Mouse (Mus musculus): ENCODE measurements around the gene Mgat5b. TPM values are rescaled to one million over a fixed set of nuclear protein-coding genes. Genes with fewer than 3 reads are reported as not detected.

Mgat5b gene
- polyA plus RNA-seq (2014; fragmentation: Nextera tagmentation; extraction: Ambion mirVana), result 24.2 and 31.4 TPM in 2 replicates

DNA sequence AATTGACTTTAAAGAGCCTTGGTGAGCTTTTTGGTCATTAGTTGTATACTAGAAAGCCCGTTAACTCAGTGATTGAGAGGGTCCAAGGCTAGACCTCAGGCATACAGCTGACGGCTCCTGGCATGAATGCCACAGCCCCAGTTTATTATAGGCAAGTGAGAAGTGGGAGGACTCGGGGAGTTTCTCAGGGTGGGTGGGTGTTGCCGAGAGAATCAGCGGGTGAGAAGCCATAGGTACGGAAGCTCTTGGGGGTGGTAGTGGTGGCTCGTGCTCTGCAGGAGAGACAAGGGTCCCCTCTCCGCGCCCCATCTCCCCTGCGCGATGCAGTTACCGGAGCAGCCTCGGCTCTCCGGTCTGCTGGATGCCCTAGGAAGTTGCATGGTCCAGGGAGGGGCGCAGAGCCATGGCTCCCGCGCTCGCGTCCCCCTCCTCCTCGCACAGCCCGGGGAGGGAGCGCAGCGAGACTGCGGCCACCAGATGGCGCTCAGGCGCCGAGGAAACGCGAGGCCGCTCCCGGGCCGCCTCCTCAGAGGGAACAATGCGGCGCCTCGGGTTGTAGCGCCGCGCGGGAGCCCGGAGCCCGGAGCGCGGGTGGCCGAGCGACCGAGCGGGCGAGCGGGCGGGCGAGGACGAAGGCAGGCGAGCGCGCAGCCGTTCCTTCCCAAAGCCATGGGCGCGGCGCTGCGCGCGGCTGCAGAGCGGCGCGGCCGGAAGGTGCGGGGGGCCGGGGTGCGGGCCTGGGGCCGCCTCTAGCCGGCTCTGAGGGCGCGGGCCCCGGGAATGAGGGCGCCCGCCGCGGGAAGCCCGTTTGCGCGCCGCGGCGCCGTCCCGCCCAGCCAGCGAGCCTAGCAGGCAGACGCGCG lies at the start of gene Mgat5b:
TSS of gene Mgat5b (plus strand) at position 541 of the 863 bp plus-strand sequence.
- Histone ChIP-seq H3K36me3 (ENCODE audit: control insufficient read depth, insufficient read depth, low read length) (peaks cover 4% of the 10 kb centered on the region), H3K9ac (replicated peaks; ENCODE audit: low read length) (peak within 1 kb of the TSS; percentile 100), H3K27me3 (ENCODE audit: control insufficient read depth, insufficient read depth, low read length) (0 out of 2 replicates have a peak, but pooled peaks cover 4% of the 10 kb centered on the region), H3K4me3 (replicated peaks; ENCODE audit: low read depth, low read length) (peak within 1 kb of the TSS; percentile 85), H3K27ac (replicated peaks; ENCODE audit: low read depth, low read length) (peak within 1 kb of the TSS; percentile 88), H3K9me3 (ENCODE audit: control insufficient read depth, low read length) (no peaks in the 10 kb centered on the region), H3K4me1 (ENCODE audit: control insufficient read depth, insufficient read depth, low read length) (peaks cover 32% of the 10 kb centered on the region), H3K4me2 (ENCODE audit: low read length) (peak within 1 kb of the TSS; percentile 89)
- ATAC-seq (ENCODE audit: low FRiP score, low TSS enrichment), result peak; percentile 88
- peak; percentile 98 for DNase-seq
- WGBS, result 1% methylated on average over 75 of the region's 90 CpGs

DNA sequence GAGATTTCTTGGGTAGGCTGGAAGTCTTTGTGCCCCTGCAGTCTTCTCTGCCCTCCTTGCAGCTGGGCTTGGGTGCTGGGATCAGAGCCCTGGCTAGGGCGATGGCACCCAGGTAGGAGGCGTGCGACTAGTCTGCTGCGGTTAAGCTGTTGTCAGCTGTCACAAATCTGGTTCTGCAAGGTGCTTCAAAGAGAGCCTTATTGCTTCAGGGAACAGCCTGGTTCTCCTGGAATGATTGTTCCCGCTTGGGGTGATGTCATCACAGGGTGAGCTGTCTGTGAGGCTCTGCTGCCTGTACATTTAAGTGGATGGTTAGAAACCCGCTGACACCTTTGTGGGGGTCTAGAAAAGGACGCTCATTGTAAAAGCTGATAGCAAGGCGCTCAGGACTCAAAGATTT lies 49.4 kb upstream of the Mgat5b start:
- H3K27me3 ChIP-seq (ENCODE audit: control insufficient read depth, insufficient read depth, low read length), result no peaks in the 10 kb centered on the region
- H3K4me3 ChIP-seq (replicated peaks; ENCODE audit: low read depth, low read length), result no peak overlapping the region
- WGBS, result 88% methylated on average over 8 of the region's 8 CpGs
- no peak overlapping the region for H3K27ac ChIP-seq (replicated peaks; ENCODE audit: low read depth, low read length)
- no peaks in the 10 kb centered on the region for H3K4me1 ChIP-seq (ENCODE audit: control insufficient read depth, insufficient read depth, low read length)
- DNase-seq, result no peak
- peaks cover 82% of the 10 kb centered on the region for H3K36me3 ChIP-seq (ENCODE audit: control insufficient read depth, insufficient read depth, low read length)
- ATAC-seq (ENCODE audit: low FRiP score, low TSS enrichment), result no peak
- no peak overlapping the region for H3K4me2 ChIP-seq (ENCODE audit: low read length)
- H3K9ac ChIP-seq (replicated peaks; ENCODE audit: low read length), result no peak overlapping the region
- H3K9me3 ChIP-seq (ENCODE audit: control insufficient read depth, low read length), result no peaks in the 10 kb centered on the region

DNA sequence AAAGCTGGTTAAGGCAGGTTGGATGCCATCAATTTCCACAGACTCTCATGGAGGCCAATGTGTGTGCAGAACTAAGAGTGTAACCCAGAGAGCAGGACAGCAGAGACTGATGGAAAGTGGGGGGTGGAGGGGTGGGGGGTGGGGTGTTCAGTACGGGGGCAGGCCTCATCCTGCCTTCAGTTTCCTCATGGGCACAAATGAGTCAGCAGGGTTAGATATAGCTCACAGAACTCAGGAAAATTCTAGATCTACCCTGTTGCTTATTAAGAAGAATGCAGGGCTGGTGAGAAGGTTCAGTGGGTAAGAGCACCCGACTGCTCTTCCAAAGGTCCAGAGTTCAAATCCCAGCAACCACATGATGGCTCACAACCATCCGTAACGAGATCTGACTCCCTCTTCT lies 49.0 kb upstream of the Mgat5b start:
- no peak overlapping the region for H3K4me2 ChIP-seq (ENCODE audit: low read length)
- no peak overlapping the region for H3K4me3 ChIP-seq (replicated peaks; ENCODE audit: low read depth, low read length)
- 95% methylated on average over 4 of the region's 4 CpGs for WGBS
- H3K36me3 ChIP-seq (ENCODE audit: control insufficient read depth, insufficient read depth, low read length), result peaks cover 83% of the 10 kb centered on the region
- DNase-seq (no peak), ATAC-seq (ENCODE audit: low FRiP score, low TSS enrichment) (no peak)
- H3K27me3 ChIP-seq (ENCODE audit: control insufficient read depth, insufficient read depth, low read length), result no peaks in the 10 kb centered on the region
- H3K4me1 ChIP-seq (ENCODE audit: control insufficient read depth, insufficient read depth, low read length), result no peaks in the 10 kb centered on the region
- no peak overlapping the region for H3K27ac ChIP-seq (replicated peaks; ENCODE audit: low read depth, low read length)
- H3K9me3 ChIP-seq (ENCODE audit: control insufficient read depth, low read length), result no peaks in the 10 kb centered on the region
- no peak overlapping the region for H3K9ac ChIP-seq (replicated peaks; ENCODE audit: low read length)

DNA sequence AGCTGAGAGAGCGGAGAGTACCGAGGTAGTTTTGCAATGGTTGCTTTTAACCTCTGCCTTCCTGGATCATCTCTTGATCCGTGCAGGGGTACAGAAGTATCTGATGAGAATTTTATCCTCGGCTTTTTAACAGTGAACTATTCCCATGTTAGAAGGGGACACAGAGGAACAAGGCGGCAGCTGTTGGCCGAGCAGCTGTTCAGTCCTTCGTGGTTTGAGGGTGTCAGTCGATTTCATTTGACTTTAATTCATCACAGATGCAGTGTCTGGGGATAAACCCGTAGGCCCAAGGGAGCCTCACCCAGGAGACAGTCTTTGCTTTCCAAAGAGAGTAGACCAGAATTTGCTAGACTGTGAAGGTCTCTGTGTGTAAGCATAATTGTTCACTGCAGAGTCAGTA lies 47.1 kb upstream of the Mgat5b start:
- Histone ChIP-seq H3K27ac (replicated peaks; ENCODE audit: low read depth, low read length) (no peak overlapping the region), H3K9ac (replicated peaks; ENCODE audit: low read length) (no peak overlapping the region), H3K4me1 (ENCODE audit: control insufficient read depth, insufficient read depth, low read length) (no peaks in the 10 kb centered on the region), H3K4me3 (replicated peaks; ENCODE audit: low read depth, low read length) (no peak overlapping the region), H3K36me3 (ENCODE audit: control insufficient read depth, insufficient read depth, low read length) (peaks cover 69% of the 10 kb centered on the region), H3K9me3 (ENCODE audit: control insufficient read depth, low read length) (no peaks in the 10 kb centered on the region), H3K4me2 (ENCODE audit: low read length) (no peak overlapping the region), H3K27me3 (ENCODE audit: control insufficient read depth, insufficient read depth, low read length) (no peaks in the 10 kb centered on the region)
- ATAC-seq (ENCODE audit: low FRiP score, low TSS enrichment) (no peak), DNase-seq (no peak)
- 93% methylated on average over 9 of the region's 9 CpGs for WGBS

DNA sequence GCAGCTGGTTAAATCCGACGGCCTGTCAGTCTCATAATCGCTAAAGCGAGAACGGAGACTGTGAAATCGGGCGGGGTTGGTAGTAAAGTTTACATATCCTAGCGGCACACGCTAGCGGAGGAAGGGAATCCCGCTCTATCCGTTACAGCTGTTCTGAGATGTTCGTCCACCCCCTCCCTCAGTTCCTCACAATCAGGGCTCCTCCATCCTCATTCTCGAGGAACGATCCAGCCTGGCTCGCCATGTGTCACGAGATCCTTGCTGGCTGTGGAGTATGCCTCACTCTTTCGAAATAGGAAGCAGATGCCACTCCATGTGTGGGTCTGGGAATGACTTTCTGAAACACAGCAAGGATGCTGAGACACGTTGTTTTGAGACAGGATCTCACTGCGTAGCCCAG lies 44.7 kb upstream of the Mgat5b start:
- Histone ChIP-seq H3K27ac (replicated peaks; ENCODE audit: low read depth, low read length) (no peak overlapping the region), H3K9me3 (ENCODE audit: control insufficient read depth, low read length) (no peaks in the 10 kb centered on the region), H3K27me3 (ENCODE audit: control insufficient read depth, insufficient read depth, low read length) (no peaks in the 10 kb centered on the region), H3K36me3 (ENCODE audit: control insufficient read depth, insufficient read depth, low read length) (peaks cover 54% of the 10 kb centered on the region), H3K4me1 (ENCODE audit: control insufficient read depth, insufficient read depth, low read length) (no peaks in the 10 kb centered on the region), H3K4me3 (replicated peaks; ENCODE audit: low read depth, low read length) (no peak overlapping the region), H3K9ac (replicated peaks; ENCODE audit: low read length) (no peak overlapping the region), H3K4me2 (ENCODE audit: low read length) (no peak overlapping the region)
- DNase-seq (no peak), ATAC-seq (ENCODE audit: low FRiP score, low TSS enrichment) (no peak)
- WGBS, result 92% methylated on average over 20 of the region's 20 CpGs

DNA sequence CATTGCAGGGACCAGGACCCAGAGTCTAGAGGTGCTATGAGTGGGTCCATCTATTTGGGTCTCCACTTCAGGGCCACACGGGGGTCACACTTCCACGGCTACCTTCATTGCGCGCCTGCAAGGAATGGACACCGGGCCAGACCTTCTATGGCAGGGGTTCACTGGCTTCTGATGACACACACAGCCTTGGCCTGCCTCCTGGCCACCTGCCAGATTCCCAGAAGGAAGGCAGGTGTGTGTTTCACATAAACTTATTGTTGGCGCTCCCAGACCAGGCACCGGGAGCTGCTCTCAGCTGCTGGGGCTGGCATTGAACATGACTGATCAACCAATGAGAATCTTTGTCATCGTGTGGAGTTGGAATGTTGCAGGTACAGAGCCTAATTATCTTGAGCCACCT lies 40.2 kb upstream of the Mgat5b start:
- DNase-seq (no peak), ATAC-seq (ENCODE audit: low FRiP score, low TSS enrichment) (no peak)
- Histone ChIP-seq H3K9ac (replicated peaks; ENCODE audit: low read length) (no peak overlapping the region), H3K27ac (replicated peaks; ENCODE audit: low read depth, low read length) (no peak overlapping the region), H3K36me3 (ENCODE audit: control insufficient read depth, insufficient read depth, low read length) (peaks cover 17% of the 10 kb centered on the region), H3K4me2 (ENCODE audit: low read length) (no peak overlapping the region), H3K9me3 (ENCODE audit: control insufficient read depth, low read length) (no peaks in the 10 kb centered on the region), H3K4me3 (replicated peaks; ENCODE audit: low read depth, low read length) (no peak overlapping the region), H3K27me3 (ENCODE audit: control insufficient read depth, insufficient read depth, low read length) (no peaks in the 10 kb centered on the region), H3K4me1 (ENCODE audit: control insufficient read depth, insufficient read depth, low read length) (no peaks in the 10 kb centered on the region)
- WGBS, result 92% methylated on average over 8 of the region's 8 CpGs

DNA sequence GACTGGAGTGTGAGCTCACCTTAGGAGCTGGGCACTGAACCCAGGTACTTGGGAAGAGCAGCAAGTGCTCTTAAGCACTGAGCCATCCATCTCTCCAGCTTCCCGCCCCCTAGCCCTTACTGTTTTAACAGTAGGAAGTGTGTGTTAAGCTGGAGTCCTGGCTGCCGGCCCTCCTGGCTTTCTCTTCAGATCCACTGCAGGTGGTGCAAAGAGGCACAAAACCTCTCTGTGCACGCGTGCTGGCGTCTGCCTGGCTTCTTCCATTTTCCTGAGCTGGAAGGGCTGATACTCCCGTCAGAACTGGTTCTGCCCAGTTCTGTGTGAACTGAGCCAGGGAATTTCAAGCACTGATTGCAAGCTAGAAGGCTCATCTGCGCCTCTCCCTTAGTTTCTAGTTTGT lies 37.8 kb upstream of the Mgat5b start:
- 69% methylated on average over 7 of the region's 7 CpGs for WGBS

DNA sequence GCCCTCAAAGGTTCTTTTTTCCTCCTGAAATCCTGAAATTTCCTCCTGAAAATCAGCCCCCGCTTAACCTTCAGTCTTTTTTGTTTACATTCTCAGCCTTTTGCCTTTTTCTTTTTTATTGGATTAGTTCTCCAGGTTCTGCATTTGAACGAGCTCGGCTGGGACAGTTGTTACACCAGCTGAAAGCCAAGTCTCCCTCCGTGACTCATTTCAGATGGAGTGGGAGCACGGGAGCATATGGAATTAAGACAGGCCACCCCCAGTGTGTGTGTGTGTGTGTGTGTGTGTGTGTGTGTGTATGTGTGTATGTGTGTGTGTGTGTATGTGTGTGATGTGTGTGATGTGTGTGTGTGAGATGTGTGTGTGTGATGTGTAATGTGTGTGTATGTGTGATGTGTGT lies 37.2 kb upstream of the Mgat5b start:
- H3K27me3 ChIP-seq (ENCODE audit: control insufficient read depth, insufficient read depth, low read length), result no peaks in the 10 kb centered on the region
- H3K4me3 ChIP-seq (replicated peaks; ENCODE audit: low read depth, low read length), result no peak overlapping the region
- H3K9ac ChIP-seq (replicated peaks; ENCODE audit: low read length), result no peak overlapping the region
- ATAC-seq (ENCODE audit: low FRiP score, low TSS enrichment) (no peak), DNase-seq (no peak)
- no peak overlapping the region for H3K27ac ChIP-seq (replicated peaks; ENCODE audit: low read depth, low read length)
- H3K9me3 ChIP-seq (ENCODE audit: control insufficient read depth, low read length), result no peaks in the 10 kb centered on the region
- 45% methylated on average over 5 of the region's 5 CpGs for WGBS
- H3K36me3 ChIP-seq (ENCODE audit: control insufficient read depth, insufficient read depth, low read length), result no peaks in the 10 kb centered on the region
- no peak overlapping the region for H3K4me2 ChIP-seq (ENCODE audit: low read length)
- H3K4me1 ChIP-seq (ENCODE audit: control insufficient read depth, insufficient read depth, low read length), result no peaks in the 10 kb centered on the region

More for the DNA sequence above, 37.8 kb upstream of the Mgat5b start:
- H3K27ac ChIP-seq (replicated peaks; ENCODE audit: low read depth, low read length), result no peak overlapping the region
- no peak overlapping the region for H3K9ac ChIP-seq (replicated peaks; ENCODE audit: low read length)
- ATAC-seq (ENCODE audit: low FRiP score, low TSS enrichment) (no peak), DNase-seq (no peak)
- no peaks in the 10 kb centered on the region for H3K27me3 ChIP-seq (ENCODE audit: control insufficient read depth, insufficient read depth, low read length)
- no peaks in the 10 kb centered on the region for H3K9me3 ChIP-seq (ENCODE audit: control insufficient read depth, low read length)
- H3K36me3 ChIP-seq (ENCODE audit: control insufficient read depth, insufficient read depth, low read length), result no peaks in the 10 kb centered on the region
- no peak overlapping the region for H3K4me2 ChIP-seq (ENCODE audit: low read length)
- no peaks in the 10 kb centered on the region for H3K4me1 ChIP-seq (ENCODE audit: control insufficient read depth, insufficient read depth, low read length)
- H3K4me3 ChIP-seq (replicated peaks; ENCODE audit: low read depth, low read length), result no peak overlapping the region

DNA sequence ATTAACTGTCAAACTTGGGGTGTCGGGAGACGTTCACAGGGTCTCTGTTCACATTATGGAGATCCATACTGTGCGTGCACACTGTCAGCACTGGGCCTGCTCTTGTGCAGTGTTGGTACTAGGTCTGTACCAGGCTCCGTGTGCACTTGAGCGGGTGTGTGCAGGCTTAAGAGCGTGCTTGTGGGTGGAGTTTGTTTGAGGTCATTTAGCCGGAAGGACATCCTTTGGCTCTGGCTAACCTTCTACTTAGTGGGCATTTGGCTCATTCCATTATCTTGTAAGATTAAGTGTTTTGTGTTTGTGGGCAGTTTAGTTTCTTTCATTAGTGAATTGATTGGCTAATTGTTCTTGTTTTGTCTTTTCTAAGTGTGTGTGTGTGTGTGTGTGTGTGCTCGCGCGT lies 36.2 kb upstream of the Mgat5b start:
- DNase-seq, result no peak
- Histone ChIP-seq H3K4me1 (ENCODE audit: control insufficient read depth, insufficient read depth, low read length) (no peaks in the 10 kb centered on the region), H3K36me3 (ENCODE audit: control insufficient read depth, insufficient read depth, low read length) (no peaks in the 10 kb centered on the region), H3K27me3 (ENCODE audit: control insufficient read depth, insufficient read depth, low read length) (no peaks in the 10 kb centered on the region), H3K9ac (replicated peaks; ENCODE audit: low read length) (no peak overlapping the region), H3K4me3 (replicated peaks; ENCODE audit: low read depth, low read length) (no peak overlapping the region), H3K9me3 (ENCODE audit: control insufficient read depth, low read length) (no peaks in the 10 kb centered on the region), H3K27ac (replicated peaks; ENCODE audit: low read depth, low read length) (no peak overlapping the region), H3K4me2 (ENCODE audit: low read length) (no peak overlapping the region)
- 89% methylated on average over 10 of the region's 10 CpGs for WGBS
- ATAC-seq (ENCODE audit: low FRiP score, low TSS enrichment), result no peak
